Mouse (Mus musculus): ENCODE data around the gene Faim2. TPM values are rescaled to one million over a fixed set of nuclear protein-coding genes. Genes with fewer than 3 reads are reported as not detected.

The Faim2 gene
- polyA plus RNA-seq, 1 experiment = 172 TPM

GRCm38 (mm10) chr15:99498781-99499180 is 29.2 kb downstream of the Faim2 start:
- peaks cover 14% of the 10 kb centered on the region for H3K4me1 ChIP-seq (ENCODE audit: control insufficient read depth, insufficient read depth, low read length)
- H3K27ac ChIP-seq (ENCODE audit: insufficient read depth, low read length) = 0 out of 2 replicates have a peak overlapping the region, but pooled peaks have one; percentile 24
- TF ChIP-seq POLR2A (IDR thresholded peaks at IDR 0.05; ENCODE audit: extremely low read depth, insufficient read depth, low read length) (peak; percentile 7; the same call in 1 of the 2 replicates), CTCF (IDR thresholded peaks at IDR 0.05; ENCODE audit: extremely low read depth, insufficient read depth, low read length) (no peak)
- H3K4me3 ChIP-seq (ENCODE audit: insufficient read depth, low read length) = no peak overlapping the region

GRCm38 (mm10) chr15:99498356-99498755 is 29.6 kb downstream of the Faim2 start:
- TF ChIP-seq CTCF (IDR thresholded peaks at IDR 0.05; ENCODE audit: extremely low read depth, insufficient read depth, low read length) (no peak), POLR2A (IDR thresholded peaks at IDR 0.05; ENCODE audit: extremely low read depth, insufficient read depth, low read length) (no peak)
- Histone ChIP-seq H3K27ac (ENCODE audit: insufficient read depth, low read length) (peak overlapping the region; percentile 56; the same call in 1 of the 2 replicates), H3K4me3 (ENCODE audit: insufficient read depth, low read length) (no peak overlapping the region), H3K4me1 (ENCODE audit: control insufficient read depth, insufficient read depth, low read length) (peaks cover 14% of the 10 kb centered on the region)

- Histone ChIP-seq H3K4me3 (ENCODE audit: insufficient read depth, low read length) (no peak overlapping the region), H3K4me1 (ENCODE audit: control insufficient read depth, insufficient read depth, low read length) (peaks cover 14% of the 10 kb centered on the region), H3K27ac (ENCODE audit: insufficient read depth, low read length) (peak overlapping the region; percentile 56)
- TF ChIP-seq CTCF (IDR thresholded peaks at IDR 0.05; ENCODE audit: extremely low read depth, insufficient read depth, low read length) (no peak), POLR2A (IDR thresholded peaks at IDR 0.05; ENCODE audit: extremely low read depth, insufficient read depth, low read length) (peak; percentile 46; the same call in 1 of the 2 replicates)
These were observed 30.3 kb downstream of the Faim2 start for GRCm38 (mm10) chr15:99497527-99498242.

GRCm38 (mm10) chr15:99497061-99497460 is 30.9 kb downstream of the Faim2 start:
- Histone ChIP-seq H3K4me3 (ENCODE audit: insufficient read depth, low read length) (no peak overlapping the region), H3K4me1 (ENCODE audit: control insufficient read depth, insufficient read depth, low read length) (peaks cover 12% of the 10 kb centered on the region), H3K27ac (ENCODE audit: insufficient read depth, low read length) (peak overlapping the region; percentile 35)
- TF ChIP-seq CTCF (IDR thresholded peaks at IDR 0.05; ENCODE audit: extremely low read depth, insufficient read depth, low read length) = peak; percentile 76
- TF ChIP-seq POLR2A (IDR thresholded peaks at IDR 0.05; ENCODE audit: extremely low read depth, insufficient read depth, low read length) = 0 out of 2 replicates have a peak, but pooled peaks have one; percentile 5

- H3K27ac ChIP-seq (ENCODE audit: insufficient read depth, low read length) = no peak overlapping the region
- TF ChIP-seq POLR2A (IDR thresholded peaks at IDR 0.05; ENCODE audit: extremely low read depth, insufficient read depth, low read length) (no peak), CTCF (IDR thresholded peaks at IDR 0.05; ENCODE audit: extremely low read depth, insufficient read depth, low read length) (no peak)
- H3K4me3 ChIP-seq (ENCODE audit: insufficient read depth, low read length) = no peak overlapping the region
- H3K4me1 ChIP-seq (ENCODE audit: control insufficient read depth, insufficient read depth, low read length) = no peaks in the 10 kb centered on the region
These were observed 43.2 kb downstream of the Faim2 start for GRCm38 (mm10) chr15:99484745-99485144.

GRCm38 (mm10) chr15:99475814-99476213 is 52.2 kb downstream of the Faim2 start:
- no peak overlapping the region for H3K4me3 ChIP-seq (ENCODE audit: insufficient read depth, low read length)
- no peak for TF ChIP-seq POLR2A (IDR thresholded peaks at IDR 0.05; ENCODE audit: extremely low read depth, insufficient read depth, low read length)
- no peak for TF ChIP-seq CTCF (IDR thresholded peaks at IDR 0.05; ENCODE audit: extremely low read depth, insufficient read depth, low read length)
- no peaks in the 10 kb centered on the region for H3K4me1 ChIP-seq (ENCODE audit: control insufficient read depth, insufficient read depth, low read length)
- no peak overlapping the region for H3K27ac ChIP-seq (ENCODE audit: insufficient read depth, low read length)

- Histone ChIP-seq H3K4me3 (ENCODE audit: insufficient read depth, low read length) (peak within 1 kb of the TSS; percentile 46), H3K4me1 (ENCODE audit: control insufficient read depth, insufficient read depth, low read length) (no peaks in the 10 kb centered on the region), H3K27ac (ENCODE audit: insufficient read depth, low read length) (no peak within 1 kb of the TSS)
- TF ChIP-seq CTCF (IDR thresholded peaks at IDR 0.05; ENCODE audit: extremely low read depth, insufficient read depth, low read length) (no peak), POLR2A (IDR thresholded peaks at IDR 0.05; ENCODE audit: extremely low read depth, insufficient read depth, low read length) (peak; percentile 49; the same call in 1 of the 2 replicates)
These were observed 53.4 kb downstream of the Faim2 start, which contains the start of gene Bcdin3d for GRCm38 (mm10) chr15:99474576-99474926. Bcdin3d (minus strand) TSS chr15:99474730.

GRCm38 (mm10) chr15:99473801-99474575 is 54.0 kb downstream of the Faim2 start:
- no peaks in the 10 kb centered on the region for H3K4me1 ChIP-seq (ENCODE audit: control insufficient read depth, insufficient read depth, low read length)
- no peak overlapping the region for H3K27ac ChIP-seq (ENCODE audit: insufficient read depth, low read length)
- TF ChIP-seq POLR2A (IDR thresholded peaks at IDR 0.05; ENCODE audit: extremely low read depth, insufficient read depth, low read length) (0 out of 2 replicates have a peak, but pooled peaks have one; percentile 9), CTCF (IDR thresholded peaks at IDR 0.05; ENCODE audit: extremely low read depth, insufficient read depth, low read length) (no peak)
- peak overlapping the region; percentile 46 for H3K4me3 ChIP-seq (ENCODE audit: insufficient read depth, low read length)

- TF ChIP-seq CTCF (IDR thresholded peaks at IDR 0.05; ENCODE audit: extremely low read depth, insufficient read depth, low read length) (no peak), POLR2A (IDR thresholded peaks at IDR 0.05; ENCODE audit: extremely low read depth, insufficient read depth, low read length) (no peak)
- Histone ChIP-seq H3K27ac (ENCODE audit: insufficient read depth, low read length) (no peak overlapping the region), H3K4me1 (ENCODE audit: control insufficient read depth, insufficient read depth, low read length) (no peaks in the 10 kb centered on the region), H3K4me3 (ENCODE audit: insufficient read depth, low read length) (no peak overlapping the region)
These were observed 55.0 kb downstream of the Faim2 start for GRCm38 (mm10) chr15:99472972-99473371.
